Mouse (Mus musculus): ENCODE measurements around the gene Ccdc158.

GRCm38 (mm10) chr5:92571232-92571631, 103.8 kb downstream of the Ccdc158 start:
- no peak for TF ChIP-seq CTCF (IDR thresholded peaks at IDR 0.05; ENCODE audit: insufficient read depth, low read length)
- TF ChIP-seq POLR2A (IDR thresholded peaks at IDR 0.05; ENCODE audit: borderline replicate concordance, extremely low read depth, low read depth, low read length): no peak
